Mouse (Mus musculus): ENCODE measurements around the gene Lpp.

Lpp gene

DNA sequence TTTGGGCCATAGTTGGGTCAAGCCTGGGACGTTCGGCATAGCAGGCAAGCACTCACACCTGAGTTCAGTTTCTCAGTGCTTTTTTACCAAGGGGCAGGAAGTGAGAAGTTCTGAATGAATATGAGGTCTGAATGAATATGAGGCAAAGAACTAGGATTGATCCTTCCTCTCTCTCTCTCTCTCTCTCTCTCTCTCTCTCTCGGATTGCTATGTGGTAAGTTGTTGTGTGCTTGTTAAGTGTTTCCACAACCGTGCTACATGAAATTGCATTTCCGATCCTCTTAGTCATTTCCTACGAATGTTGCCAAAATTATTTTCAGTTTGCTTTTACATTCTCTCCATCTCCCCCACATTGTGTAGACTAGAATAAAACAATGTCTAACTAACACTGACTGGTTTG is 517.0 kb downstream of the Lpp start:
- DNase-seq (ENCODE audit: extremely low read depth, low read depth, low spot score) = no peak

DNA sequence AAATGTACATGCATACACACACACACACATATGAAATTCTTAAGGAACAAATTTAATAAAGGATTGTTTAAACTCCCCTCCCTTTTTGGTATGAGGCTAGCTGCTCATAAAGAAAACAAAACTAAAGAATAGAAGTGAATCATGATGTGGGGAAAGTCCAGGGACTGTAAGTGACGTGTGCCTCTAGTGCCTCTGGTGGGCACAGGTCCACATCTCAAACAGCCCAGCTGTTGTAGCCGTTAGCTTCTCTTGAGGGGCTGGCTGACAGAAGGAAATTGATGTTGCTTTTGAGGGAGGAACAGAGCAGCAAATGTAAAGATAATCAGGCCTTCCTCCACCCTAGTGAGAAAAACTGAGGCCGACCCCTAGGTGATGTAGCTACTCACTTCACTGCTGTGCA is 517.5 kb downstream of the Lpp start:
- no peak for DNase-seq (ENCODE audit: extremely low read depth, low read depth, low spot score)

DNA sequence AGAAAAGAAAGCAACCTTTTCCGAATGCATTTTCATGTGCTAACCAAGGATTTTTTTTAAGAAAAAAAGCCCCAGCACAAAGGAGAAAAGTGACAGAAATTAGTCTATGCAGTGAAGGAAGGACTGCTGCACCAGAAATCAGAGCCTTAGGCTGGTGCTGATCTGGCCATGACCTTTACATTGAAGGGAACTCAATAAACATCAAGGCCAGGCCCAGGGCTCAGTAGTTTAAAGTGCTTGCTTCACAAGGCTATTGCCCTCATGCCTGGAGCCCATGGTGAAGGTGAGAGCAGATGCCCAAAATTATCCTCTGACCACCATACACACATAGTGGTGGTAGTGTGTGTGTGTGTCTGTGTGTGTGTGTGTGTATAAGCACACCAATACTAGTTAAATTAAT is 519.1 kb downstream of the Lpp start:
- no peak for DNase-seq (ENCODE audit: extremely low read depth, low read depth, low spot score)

DNA sequence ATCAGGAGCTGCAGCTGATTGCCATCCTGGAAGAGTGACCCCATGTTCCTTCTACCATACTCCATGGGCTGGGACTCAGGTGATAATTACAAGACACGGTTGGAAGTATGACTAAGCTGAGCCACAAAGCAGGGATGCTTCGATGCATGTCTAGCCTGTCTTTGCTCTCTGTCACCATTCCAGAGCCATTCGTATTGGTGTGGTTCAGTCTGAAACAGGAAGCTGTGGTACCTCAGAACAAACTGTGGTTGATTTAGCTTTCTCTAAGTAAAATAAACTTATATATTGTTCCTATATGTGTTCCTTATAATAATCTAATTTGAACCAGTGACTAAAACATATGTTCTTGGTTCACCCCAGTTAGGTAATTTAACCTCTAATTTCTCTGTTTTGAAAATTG is 519.7 kb downstream of the Lpp start:
- DNase-seq (ENCODE audit: extremely low read depth, low read depth, low spot score) = no peak

DNA sequence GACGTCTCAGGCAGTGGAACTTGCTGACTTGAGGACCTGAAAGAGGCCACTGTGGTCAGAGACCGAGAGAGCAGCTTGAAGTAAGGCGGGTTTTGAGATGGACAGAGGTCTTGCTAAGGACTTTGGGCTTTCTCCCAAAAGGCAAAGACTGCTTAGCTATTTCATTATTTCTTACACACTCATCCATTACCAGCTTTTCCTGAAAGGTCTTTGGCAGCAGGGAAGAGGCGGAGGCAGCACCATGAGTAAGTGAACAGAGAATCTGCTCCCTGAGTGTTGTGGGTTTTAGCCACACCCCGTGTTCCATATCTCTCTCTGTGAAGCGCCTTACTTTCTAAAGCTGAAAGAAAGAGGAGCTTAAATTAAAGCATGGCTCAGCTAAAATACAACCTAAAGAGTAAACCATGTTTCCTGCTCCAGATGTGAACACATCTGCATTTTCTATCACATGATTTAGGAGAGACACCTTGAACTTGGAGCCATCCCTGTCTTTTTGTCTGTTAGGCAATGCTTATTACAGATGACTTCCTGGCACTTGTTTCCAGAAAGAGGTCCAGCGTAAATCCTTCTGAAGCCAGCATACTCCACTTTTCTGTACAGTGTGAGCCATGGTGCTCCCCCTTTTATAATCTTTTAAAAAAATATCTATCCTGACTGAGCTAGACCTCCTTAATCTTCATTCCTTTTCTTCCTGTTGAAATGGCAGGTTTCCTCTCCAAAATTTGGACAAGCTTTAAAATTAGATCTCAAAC is 520.5 kb downstream of the Lpp start:
- DNase-seq (ENCODE audit: extremely low read depth, low read depth, low spot score) = no peak

DNA sequence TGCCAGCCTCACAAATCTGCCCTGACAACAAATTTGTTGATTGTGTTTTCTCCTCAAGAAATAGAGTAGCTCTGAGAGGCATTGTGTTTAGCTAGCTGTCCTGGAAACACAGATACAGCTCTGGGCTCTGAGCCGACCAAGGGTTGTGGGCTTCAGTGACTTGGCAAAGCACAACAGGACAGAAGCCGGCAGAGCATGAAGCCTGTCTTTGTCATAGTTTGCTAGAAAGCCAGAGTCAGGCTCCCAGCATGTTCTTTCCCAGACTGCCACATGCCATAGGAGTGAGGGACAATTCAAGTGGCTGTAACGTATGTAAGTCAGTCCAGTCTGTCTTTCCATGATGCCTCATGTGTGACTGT is 521.1 kb downstream of the Lpp start:
- DNase-seq (ENCODE audit: extremely low read depth, low read depth, low spot score) = no peak

DNA sequence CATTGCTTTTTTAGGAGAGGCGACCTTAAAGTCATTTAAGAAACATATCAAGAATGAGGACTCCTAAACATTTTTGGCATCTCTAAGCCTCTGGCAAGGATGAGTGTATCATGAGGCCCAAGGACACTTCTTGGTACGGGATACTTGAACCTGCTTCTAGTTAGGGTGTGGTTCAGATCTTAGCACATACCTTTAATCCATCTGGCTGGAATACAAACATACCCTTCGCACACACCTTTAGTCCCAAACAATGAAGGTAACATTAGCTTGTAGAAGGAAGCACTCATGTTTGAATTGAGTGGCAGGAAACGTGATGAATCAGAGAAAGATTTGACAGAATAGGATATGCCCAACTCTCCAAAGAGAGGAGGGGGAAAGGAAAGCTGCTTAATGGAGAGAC is 522.2 kb downstream of the Lpp start:
- DNase-seq (ENCODE audit: extremely low read depth, low read depth, low spot score) = no peak

DNA sequence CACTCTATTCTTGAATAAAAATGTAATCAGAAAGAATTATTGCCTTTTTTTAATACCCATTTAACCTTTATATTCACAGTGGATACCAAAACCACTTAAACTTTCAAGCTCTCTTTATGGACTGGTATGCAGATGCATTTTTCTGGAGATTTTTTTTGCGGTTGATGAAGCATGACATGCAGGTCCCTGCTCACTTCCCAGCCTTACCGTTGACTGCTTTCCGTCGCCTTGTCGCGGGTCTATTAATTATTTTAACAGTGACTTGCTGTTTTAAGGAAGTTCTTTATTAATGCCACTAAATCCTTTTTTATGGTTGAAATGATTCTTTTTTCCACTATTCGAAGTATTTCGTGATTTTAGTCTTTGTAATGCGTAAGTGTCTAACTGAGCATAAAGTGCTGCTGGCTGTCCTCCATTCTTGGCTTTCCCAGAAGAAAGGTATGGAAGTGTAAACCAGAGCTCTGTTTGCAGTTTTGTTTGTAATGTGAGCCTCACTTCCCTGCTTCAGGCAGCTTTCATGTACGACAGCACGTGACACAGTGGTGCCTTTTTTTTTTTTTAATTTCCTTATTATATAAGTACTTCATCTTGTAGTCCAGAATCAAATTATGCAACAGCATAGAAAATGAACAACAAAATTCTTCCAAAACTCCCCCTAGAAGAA is 526.2 kb downstream of the Lpp start:
- no peak for DNase-seq (ENCODE audit: extremely low read depth, low read depth, low spot score)

DNA sequence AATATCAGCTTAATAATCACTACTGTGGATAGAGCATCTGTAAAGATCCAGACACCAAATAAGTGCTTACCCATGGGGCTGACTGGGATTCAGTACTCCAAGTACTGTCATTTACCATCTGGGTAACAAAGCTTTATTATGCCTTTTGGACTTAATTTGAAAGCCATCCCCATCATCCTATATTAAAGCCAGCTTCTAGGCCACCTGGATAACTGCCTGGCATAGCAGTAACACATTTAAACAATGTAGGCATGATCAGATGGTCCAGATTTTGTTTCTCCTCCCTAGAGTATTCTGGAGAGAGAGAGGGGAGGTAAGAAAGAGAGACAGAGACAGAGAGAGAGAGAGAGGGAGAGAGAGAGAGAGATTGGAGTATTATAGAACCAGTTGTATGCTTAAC is 536.8 kb downstream of the Lpp start:
- DNase-seq (ENCODE audit: extremely low read depth, low read depth, low spot score) = no peak

DNA sequence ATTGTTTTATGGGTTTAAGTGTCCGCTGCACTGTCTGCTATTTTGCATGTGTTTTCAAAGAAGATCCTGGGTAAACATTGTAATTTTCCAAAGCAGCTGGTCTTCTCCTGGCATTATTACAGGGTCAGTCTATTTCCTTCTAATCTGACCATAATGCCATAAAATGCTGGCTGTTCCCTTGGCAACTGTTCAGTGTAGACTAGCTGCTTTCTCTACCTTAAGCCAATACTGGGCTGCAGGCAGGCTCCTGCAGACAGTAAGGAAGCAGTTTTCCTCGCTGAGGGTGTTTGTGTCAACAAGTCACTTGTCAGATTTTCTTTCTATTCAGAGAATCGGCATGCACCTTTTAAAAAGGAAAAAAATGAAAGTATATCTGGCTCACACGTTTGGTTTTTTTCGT is 537.3 kb downstream of the Lpp start:
- no peak for DNase-seq (ENCODE audit: extremely low read depth, low read depth, low spot score)

DNA sequence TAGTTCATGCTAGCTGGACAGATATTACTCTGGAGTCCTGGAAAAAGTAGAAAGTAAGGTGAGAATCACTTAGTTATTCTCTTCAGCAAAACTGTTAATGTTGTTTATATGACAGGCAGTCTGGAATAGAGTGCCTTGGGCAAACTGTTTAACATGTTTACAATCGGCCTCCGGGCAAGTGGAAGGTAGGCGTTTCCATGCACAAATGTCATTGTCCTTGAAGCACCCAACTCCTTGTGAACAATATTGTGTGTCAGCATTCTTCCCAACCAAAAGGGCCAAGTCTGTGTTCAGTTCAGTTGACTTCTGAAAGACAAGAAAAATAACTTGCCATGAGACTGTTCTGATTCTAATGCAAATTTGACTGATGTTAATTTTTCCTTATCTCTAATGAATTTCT is 539.5 kb downstream of the Lpp start:
- DNase-seq (ENCODE audit: extremely low read depth, low read depth, low spot score) = no peak

DNA sequence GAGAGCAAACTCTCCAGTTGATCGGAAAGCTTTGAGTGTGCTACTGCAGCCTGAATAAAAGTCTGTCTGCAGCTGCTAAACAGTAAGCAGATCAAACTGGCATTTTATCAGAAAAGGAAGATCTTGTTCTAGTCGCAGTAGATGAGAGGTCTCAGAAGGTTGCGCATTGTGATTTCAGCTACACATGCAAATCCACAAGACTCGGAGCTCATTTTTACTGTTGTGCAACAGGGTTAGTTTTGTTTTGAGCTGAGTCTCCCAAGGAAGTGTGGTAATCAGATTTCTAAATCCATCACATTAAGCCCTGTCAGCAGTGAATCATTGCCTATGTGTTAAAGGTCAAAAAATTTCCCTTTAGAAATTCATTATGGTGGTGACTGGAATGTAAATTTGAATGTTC is 540.4 kb downstream of the Lpp start:
- peak; percentile 99 for DNase-seq (ENCODE audit: extremely low read depth, low read depth, low spot score)

DNA sequence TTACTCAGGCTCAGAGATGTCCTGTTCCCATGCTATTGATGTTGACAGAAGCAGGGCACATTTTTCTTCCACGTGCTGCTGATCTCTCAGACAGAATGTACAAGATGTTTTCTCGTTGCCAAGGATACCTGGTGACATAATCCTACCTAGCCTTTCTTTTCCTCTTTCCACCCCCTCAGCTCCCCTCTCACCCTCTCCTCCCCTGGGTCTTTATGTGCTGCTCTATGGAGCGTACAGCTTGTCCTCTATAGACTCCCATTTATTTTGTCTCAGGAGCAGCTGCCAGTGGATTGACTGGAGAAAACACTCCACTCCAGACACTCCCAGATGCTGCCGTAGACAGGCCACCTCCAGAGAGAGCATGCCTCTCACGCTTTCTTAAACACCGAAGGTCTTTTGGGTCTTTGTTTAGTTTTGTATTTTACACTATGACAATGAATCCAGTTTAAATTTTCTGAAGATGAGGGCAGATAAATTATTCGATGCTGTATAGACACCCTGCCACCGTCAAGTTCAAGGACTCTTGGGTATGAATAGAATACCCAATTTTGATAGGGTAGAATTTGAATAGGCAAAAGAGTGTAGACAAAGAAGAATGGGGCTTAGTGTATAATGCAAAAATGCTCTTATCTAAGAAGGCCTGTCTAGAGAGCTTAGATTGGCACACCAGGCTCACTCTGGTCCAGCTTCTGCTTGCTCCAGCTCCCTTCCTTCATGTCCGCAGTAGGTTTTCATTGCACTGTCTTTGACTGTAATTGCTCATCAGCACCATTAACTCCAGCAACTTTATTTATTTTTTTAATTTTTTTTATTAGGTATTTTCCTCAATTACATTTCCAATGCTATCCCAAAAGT is 548.2 kb downstream of the Lpp start:
- DNase-seq (ENCODE audit: extremely low read depth, low read depth, low spot score) = no peak

DNA sequence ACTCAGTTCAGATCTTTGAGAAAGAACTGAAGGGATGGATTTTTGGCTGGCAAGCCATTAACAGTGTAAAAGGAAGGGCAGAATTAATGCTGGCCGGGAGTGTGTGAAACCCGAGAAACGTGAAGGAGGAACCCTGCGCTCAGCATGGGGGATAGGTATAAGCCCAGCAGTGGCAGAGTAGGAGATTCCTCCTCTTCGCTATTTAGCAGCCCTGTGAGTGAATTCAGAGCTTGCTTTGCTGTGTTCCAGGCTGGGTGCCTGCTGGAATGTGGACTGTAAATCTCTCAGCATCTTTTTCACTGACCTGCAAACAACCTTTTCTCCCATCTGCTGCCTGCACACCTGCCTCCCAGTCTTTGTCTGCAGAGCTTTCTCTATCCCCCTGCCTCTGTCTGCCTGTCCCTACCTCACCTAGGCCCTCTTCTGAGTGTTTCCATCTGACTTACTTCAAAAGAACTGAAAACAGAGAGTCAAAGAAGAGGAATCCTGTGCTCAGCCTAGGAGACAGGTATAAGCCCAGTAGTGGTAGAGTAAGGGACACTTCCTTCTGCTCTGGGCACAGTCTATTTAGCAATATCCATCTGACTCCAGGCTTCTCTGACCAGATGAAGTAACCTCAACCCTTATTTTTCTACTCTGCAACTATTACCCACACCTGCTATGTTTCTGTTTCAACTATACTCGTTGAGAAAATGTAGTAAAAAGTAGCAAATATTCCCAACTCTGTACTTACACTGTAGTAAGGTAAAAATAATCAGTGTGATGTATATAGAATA is 550.4 kb downstream of the Lpp start:
- no peak for DNase-seq (ENCODE audit: extremely low read depth, low read depth, low spot score)

DNA sequence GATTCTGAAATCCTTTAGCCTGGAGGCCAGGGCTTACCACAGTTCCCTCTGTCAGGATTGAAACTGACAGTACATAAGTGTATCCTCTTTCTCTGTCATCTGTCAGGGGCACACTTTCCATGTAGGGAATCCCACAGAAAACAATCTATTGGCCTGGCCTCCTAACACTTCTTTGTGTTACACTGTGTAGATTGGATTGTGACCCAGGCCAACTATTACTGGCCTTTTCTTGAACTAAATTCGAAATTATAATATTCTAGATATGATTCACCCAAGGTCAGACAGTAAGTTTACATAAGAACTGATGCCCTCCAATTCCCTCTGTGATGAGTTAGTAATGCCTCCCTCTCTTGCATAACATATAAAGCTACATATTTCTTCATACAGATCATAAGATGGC is 553.0 kb downstream of the Lpp start:
- no peak for DNase-seq (ENCODE audit: extremely low read depth, low read depth, low spot score)

DNA sequence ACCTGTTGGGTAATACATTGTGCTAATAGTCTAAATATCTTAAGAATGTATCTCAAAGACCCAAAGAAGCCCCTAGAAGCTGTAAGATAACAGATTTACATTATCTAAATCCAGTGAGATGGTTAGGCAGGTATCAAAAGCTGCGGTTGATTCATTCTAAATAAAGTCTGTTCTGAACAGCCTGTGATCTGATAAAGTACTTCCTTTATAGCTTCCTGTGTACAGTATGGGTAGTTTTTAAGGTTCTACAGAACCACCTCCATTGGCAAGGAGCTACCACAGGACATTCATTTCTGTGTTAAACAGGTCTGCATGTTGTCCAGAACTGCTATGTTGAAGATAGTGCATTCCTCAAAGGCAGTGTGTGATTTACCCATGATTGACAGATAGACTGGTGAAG is 554.2 kb downstream of the Lpp start:
- DNase-seq (ENCODE audit: extremely low read depth, low read depth, low spot score) = no peak

DNA sequence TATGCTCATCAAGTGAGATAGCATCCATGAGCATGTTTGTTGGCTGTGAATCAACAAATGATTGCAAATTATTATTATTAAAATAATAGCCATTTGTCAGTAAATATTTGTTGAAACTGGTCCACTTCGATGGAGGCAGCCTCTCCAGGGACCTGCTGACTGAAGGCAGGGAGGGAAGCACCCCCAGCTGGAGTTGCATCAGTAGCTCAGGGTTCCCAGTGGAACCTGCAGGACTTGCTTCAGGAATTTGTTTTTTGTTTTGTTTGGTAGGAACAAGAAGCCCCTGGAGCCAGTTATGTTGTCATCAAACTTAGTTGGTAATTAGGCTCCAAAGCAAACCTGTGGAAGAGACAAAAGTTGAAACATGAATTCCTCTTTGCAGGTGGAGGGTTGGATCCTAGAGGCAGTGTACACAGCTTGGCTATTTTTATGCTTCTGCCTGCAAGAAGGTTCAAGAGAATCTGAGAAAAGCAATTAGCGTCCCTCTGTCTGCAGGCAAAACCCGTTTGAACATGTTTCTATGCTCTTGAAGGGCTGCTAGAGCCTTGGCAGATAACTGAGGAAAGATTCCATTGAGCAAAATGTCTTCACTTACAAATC is 554.9 kb downstream of the Lpp start:
- peak; percentile 99 for DNase-seq (ENCODE audit: extremely low read depth, low read depth, low spot score)

DNA sequence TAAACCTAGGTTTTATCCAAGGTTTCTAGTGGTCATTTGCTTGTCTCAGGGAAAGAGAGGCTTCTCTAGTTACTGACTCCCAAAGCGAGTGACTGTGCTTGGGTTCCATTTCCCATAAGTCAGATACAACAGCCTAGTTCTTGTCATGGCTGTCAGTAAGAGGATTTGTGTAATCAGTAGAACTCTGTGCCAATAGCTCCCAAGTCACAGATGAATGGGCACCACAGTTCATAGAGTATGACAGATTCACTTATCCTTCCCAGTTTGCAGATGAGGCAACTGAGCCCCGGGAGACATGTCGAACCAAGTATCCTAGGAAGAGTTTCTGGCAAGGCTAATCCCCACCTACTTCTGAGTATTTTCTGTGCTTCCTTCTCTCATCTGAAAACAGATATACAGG is 556.0 kb downstream of the Lpp start:
- peak; percentile 80 for DNase-seq (ENCODE audit: extremely low read depth, low read depth, low spot score)

DNA sequence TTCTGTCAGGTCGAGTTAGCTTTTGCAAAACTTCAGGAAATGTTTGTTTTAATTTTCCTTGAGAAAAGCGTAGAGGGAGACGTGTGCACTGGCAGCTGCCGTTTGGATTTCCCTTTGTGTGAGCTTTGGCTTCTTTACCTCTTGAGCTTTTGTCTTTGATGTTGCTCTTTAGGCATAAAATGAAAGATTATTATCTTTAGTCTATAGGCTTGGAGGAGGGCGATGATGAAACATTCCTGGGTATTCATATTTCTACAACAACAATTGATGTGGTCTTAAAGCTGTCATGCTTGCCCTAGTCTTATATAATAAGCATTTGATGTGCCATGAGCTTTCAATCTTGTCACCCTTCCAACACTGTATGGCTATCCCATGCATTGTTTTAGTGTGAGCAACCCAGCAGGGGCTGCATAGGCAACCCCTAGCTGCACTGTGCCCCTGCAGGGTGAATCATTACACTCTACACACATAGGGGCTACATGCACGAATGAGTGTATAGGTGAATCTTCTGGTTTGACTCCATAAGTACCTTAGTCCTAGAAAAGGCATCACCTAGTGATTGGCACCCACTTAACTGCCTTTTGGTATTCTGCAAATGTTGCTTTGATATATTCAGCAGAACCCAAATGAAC is 556.9 kb downstream of the Lpp start:
- DNase-seq (ENCODE audit: extremely low read depth, low read depth, low spot score) = peak; percentile 61

DNA sequence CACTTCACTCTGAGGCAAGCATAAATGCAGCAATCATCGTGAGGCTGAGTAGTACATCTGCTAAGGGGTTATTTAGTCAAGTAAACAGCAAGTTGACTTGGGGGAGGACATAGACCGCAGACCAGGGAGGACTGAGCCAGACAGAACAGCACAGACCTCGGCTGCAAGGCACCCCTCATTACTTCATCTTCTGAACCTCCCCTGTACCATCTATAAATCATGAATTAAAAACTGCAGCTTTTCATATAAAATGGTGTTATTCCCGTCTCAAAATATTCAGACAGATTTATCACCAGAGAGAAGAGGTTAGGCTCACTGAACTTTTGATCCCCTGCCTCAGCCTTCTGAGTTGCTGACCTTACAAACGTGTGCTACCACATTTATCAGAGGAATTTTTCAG is 558.6 kb downstream of the Lpp start:
- DNase-seq (ENCODE audit: extremely low read depth, low read depth, low spot score) = no peak
